Comparison of ENCODE assay signal across 10 mouse cellular contexts in the genomic region with DNA sequence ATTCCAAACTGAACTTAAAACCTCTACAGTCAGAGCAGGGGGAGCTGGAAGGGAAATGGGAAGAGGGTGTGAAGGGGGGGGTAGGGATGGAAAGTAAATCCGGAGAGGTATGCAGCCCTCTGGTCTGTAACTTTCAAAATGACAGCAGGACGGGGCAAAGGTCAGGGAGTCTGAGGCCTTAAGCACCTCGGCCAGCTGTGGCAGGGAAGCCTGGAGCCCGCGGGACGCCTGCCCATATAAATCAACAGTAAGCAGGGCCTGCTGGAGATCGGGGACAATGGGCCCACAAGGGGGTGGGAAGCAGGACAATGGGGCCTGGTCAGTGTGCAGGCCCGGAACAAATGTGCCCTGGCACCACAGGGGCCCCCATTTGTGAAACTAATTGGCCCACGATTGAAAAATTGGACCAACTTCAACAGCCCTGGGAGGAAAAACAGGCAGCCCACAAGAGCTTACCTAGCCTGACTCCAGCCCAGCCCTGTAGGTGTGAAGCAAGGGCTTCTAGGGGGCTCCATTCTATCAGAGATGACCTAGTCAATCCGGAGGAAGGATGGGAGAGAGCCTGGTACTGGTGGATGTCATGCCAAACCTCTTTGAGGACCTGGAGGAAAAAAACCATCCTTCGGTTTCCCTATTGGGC.
A peak's percentile ranks its signal among the peaks of the same experiment; 100 is the strongest.
DNase-seq lines count a peak whose midpoint lies in the region; ATAC-seq and TF ChIP-seq lines count a peak whose summit lies in the region.
"Had no signal": no experiment of that assay in that cellular context is flagged by ENCODE, and none has a peak within 500 bp of the region (broad histone marks: within the 10 kb centered on the region; RNA-seq: fewer than 3 reads in every experiment).

No protein-coding gene starts in this region.

- H3K4me1 ChIP-seq in cerebellum, adult 2 months (ENCODE audit: control insufficient read depth, insufficient read depth, low read length), result peaks cover 6% of the 10 kb centered on the region; the same call in 1 of the 2 replicates
- peaks cover 65% of the 10 kb centered on the region for H3K4me1 ChIP-seq in midbrain, embryonic 11.5 days (ENCODE audit: control insufficient read depth, insufficient read depth, low read length)
- H3K4me1 ChIP-seq in midbrain, embryonic 16.5 days (ENCODE audit: control insufficient read depth, insufficient read depth, low read length), result peaks cover 38% of the 10 kb centered on the region
- H3K4me1 ChIP-seq in kidney, embryonic 16.5 days (ENCODE audit: insufficient read depth, low read length), result peaks cover 29% of the 10 kb centered on the region
- peaks cover 64% of the 10 kb centered on the region for H3K4me1 ChIP-seq in midbrain, embryonic 13.5 days (replicated peaks)

- DNase-seq in cerebellum, adult 2 months, result peak in 1 of 2 experiments; percentile 29
- no peak for DNase-seq in cerebellum, adult 8-10 months
- DNase-seq in midbrain, embryonic 11.5 days (ENCODE audit: low spot score, missing footprints), result peak; percentile 95
- DNase-seq: lung, embryonic 14.5 days had no signal

- ATAC-seq in midbrain, embryonic 11.5 days (ENCODE audit: low FRiP score), result peak; percentile 71
- no peak for ATAC-seq in midbrain, embryonic 16.5 days
- peak; percentile 62 for ATAC-seq in kidney, embryonic 16.5 days (ENCODE audit: low FRiP score, low TSS enrichment)
- ATAC-seq in midbrain, embryonic 13.5 days, result no peak
- no peak for ATAC-seq in CD4-positive, CD25-positive, alpha-beta regulatory T cell, adult 4 months
- ATAC-seq in megakaryocyte progenitor cell, adult 5-6 weeks (replicated peaks; ENCODE audit: poor library complexity), result no peak

- H3K4me2 ChIP-seq in midbrain, embryonic 11.5 days, result no peak overlapping the region; the same call in 1 of the 2 replicates
- H3K4me2 ChIP-seq in midbrain, embryonic 16.5 days (ENCODE audit: low read length), result no peak overlapping the region
- H3K4me2 ChIP-seq in kidney, embryonic 16.5 days (replicated peaks; ENCODE audit: low read depth, low read length), result no peak overlapping the region
- no peak overlapping the region for H3K4me2 ChIP-seq in midbrain, embryonic 13.5 days (replicated peaks)
- H3K4me2 ChIP-seq: heart, embryonic 15.5 days; lung, embryonic 14.5 days had no signal

- H3K27ac ChIP-seq in cerebellum, adult 2 months (ENCODE audit: insufficient read depth, low read length), result peak overlapping the region; percentile 11; the same call in 1 of the 2 replicates
- H3K27ac ChIP-seq in midbrain, embryonic 11.5 days (ENCODE audit: low read depth, low read length), result peak overlapping the region; percentile 57
- H3K27ac ChIP-seq in midbrain, embryonic 16.5 days (ENCODE audit: low read length), result no peak overlapping the region
- no peak overlapping the region for H3K27ac ChIP-seq in kidney, embryonic 16.5 days (ENCODE audit: low read length)
- H3K27ac ChIP-seq in midbrain, embryonic 13.5 days, result 0 out of 2 replicates have a peak overlapping the region, but pooled peaks have one; percentile 9
- H3K27ac ChIP-seq: heart, embryonic 15.5 days had no signal

- no peak for TF ChIP-seq CTCF in cerebellum, adult 2 months (IDR thresholded peaks at IDR 0.05; ENCODE audit: borderline replicate concordance, insufficient read depth, low read depth, low read length)

- no peaks in the 10 kb centered on the region for H3K27me3 ChIP-seq in cerebellum, adult 2 months (ENCODE audit: control insufficient read depth, insufficient read depth, low read length)
- H3K27me3 ChIP-seq in midbrain, embryonic 11.5 days (ENCODE audit: control insufficient read depth, insufficient read depth, low read length), result no peaks in the 10 kb centered on the region
- H3K27me3 ChIP-seq in midbrain, embryonic 16.5 days (ENCODE audit: control insufficient read depth, insufficient read depth, low read depth, low read length), result no peaks in the 10 kb centered on the region
- 0 out of 2 replicates have a peak, but pooled peaks cover 4% of the 10 kb centered on the region for H3K27me3 ChIP-seq in kidney, embryonic 16.5 days (ENCODE audit: insufficient read depth, low read length)
- no peaks in the 10 kb centered on the region for H3K27me3 ChIP-seq in midbrain, embryonic 13.5 days

- TF ChIP-seq POLR2A in cerebellum, adult 2 months (IDR thresholded peaks at IDR 0.05; ENCODE audit: borderline replicate concordance, insufficient read depth, low read length), result no peak

- 55% methylated on average over 11 of the region's 11 CpGs for WGBS in cerebellum, adult 2 months
- WGBS in midbrain, embryonic 11.5 days, result 3% methylated on average over 11 of the region's 11 CpGs
- WGBS in midbrain, embryonic 16.5 days, result 11% methylated on average over 11 of the region's 11 CpGs
- WGBS in kidney, embryonic 16.5 days, result 16% methylated on average over 11 of the region's 11 CpGs
- 8% methylated on average over 11 of the region's 11 CpGs for WGBS in midbrain, embryonic 13.5 days

- H3K9me3 ChIP-seq in midbrain, embryonic 11.5 days (ENCODE audit: control insufficient read depth, low read length), result no peaks in the 10 kb centered on the region
- no peaks in the 10 kb centered on the region for H3K9me3 ChIP-seq in midbrain, embryonic 16.5 days (replicated peaks; ENCODE audit: control insufficient read depth, low read length, poor library complexity, severe bottlenecking)
- no peaks in the 10 kb centered on the region for H3K9me3 ChIP-seq in kidney, embryonic 16.5 days (ENCODE audit: low read length)
- no peaks in the 10 kb centered on the region for H3K9me3 ChIP-seq in midbrain, embryonic 13.5 days
- H3K9me3 ChIP-seq: heart, embryonic 15.5 days had no signal

- no peak overlapping the region for H3K4me3 ChIP-seq in cerebellum, adult 2 months (replicated peaks; ENCODE audit: insufficient read depth, low read depth, low read length)
- no peak overlapping the region for H3K4me3 ChIP-seq in midbrain, embryonic 11.5 days (ENCODE audit: low read depth, low read length)
- no peak overlapping the region for H3K4me3 ChIP-seq in midbrain, embryonic 16.5 days (ENCODE audit: low read depth, low read length)
- H3K4me3 ChIP-seq in kidney, embryonic 16.5 days (ENCODE audit: low read length), result no peak overlapping the region
- H3K4me3 ChIP-seq in midbrain, embryonic 13.5 days (replicated peaks), result no peak overlapping the region
- H3K4me3 ChIP-seq: heart, embryonic 15.5 days had no signal

- no peaks in the 10 kb centered on the region for H3K36me3 ChIP-seq in midbrain, embryonic 11.5 days (ENCODE audit: control insufficient read depth, insufficient read depth, low read length)
- H3K36me3 ChIP-seq in midbrain, embryonic 16.5 days (ENCODE audit: control insufficient read depth, insufficient read depth, low read length), result no peaks in the 10 kb centered on the region
- H3K36me3 ChIP-seq in kidney, embryonic 16.5 days (ENCODE audit: insufficient read depth, low read length), result no peaks in the 10 kb centered on the region
- H3K36me3 ChIP-seq in midbrain, embryonic 13.5 days, result no peaks in the 10 kb centered on the region
- H3K36me3 ChIP-seq: heart, embryonic 15.5 days had no signal

- H3K9ac ChIP-seq in midbrain, embryonic 11.5 days (ENCODE audit: low read length), result no peak overlapping the region
- no peak overlapping the region for H3K9ac ChIP-seq in midbrain, embryonic 16.5 days (ENCODE audit: low read depth, low read length)
- H3K9ac ChIP-seq in kidney, embryonic 16.5 days (replicated peaks; ENCODE audit: low read length), result no peak overlapping the region
- H3K9ac ChIP-seq in midbrain, embryonic 13.5 days (replicated peaks), result no peak overlapping the region
- H3K9ac ChIP-seq: heart, embryonic 15.5 days; lung, embryonic 14.5 days had no signal

Comparison
In these comparisons a context has a peak if more than half of its experiments do, and no peak if none do; other contexts are left out.
1. H3K27ac ChIP-seq: peak in cerebellum, adult 2 months (single experiment), midbrain, embryonic 11.5 days (single experiment) and midbrain, embryonic 13.5 days (single experiment); none in midbrain, embryonic 16.5 days (single experiment) and kidney, embryonic 16.5 days (single experiment).
2. ATAC-seq: peak in midbrain, embryonic 11.5 days (single experiment) and kidney, embryonic 16.5 days (single experiment); none in midbrain, embryonic 16.5 days (single experiment), midbrain, embryonic 13.5 days (single experiment), CD4-positive, CD25-positive, alpha-beta regulatory T cell, adult 4 months (single experiment) and megakaryocyte progenitor cell, adult 5-6 weeks (single experiment).